Mouse (Mus musculus) CH12F3 (cell line): ENCODE results near the gene Mob3c.

Experiments
- in situ Hi-C: fragments of 300-500 bp; cut with MboI; formaldehyde crosslinking; loops from 2 replicates; pipeline ENCODE4 v1.14.3; 2020; ENCODE audit warnings: low sequenced_read_pairs

The Mob3c gene

DNA sequence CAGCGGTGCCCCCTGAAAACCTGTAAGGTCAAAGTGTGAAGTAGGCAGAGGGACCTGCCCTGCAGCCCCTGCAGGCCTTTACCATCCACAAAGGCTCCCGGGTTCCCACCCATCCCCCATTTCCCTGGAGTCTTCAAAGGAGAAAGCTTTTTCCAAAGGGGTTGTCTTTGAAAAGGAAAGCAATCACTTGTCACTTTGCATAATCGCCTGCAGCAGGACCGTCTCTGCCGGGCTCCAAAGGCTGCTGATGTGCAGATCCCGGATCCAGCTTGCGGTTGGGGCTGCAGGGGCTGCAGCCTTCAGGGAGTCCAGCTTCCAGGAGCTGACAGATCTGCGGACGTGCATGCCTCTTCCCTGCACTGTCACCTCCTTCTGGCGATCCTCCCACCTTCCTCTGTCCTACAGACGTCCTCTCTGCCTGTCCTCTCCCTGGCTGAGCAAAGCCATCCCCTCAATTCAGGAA is 50.4 kb downstream of the Mob3c start:
- in situ Hi-C loops: no loop called here

DNA sequence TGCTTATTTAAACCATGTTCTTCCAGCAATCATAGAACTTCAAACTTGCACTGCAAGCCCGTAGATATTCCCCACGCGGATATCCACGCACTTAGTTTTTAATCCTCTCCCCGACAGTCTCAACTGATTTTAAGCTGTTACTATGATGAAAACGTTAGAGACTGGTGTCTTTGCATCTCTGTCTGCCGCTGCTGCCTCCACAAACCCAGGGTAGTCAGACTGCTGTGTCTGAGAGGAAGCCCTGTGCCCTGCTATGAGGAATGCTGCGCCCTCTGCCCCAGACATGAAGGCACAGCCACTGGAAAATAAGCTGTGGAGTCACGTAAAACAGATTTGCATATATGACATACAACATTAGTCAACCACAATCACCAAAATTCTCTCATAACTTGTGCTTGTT is 50.9 kb downstream of the Mob3c start:
- in situ Hi-C loops: no loop called here

DNA sequence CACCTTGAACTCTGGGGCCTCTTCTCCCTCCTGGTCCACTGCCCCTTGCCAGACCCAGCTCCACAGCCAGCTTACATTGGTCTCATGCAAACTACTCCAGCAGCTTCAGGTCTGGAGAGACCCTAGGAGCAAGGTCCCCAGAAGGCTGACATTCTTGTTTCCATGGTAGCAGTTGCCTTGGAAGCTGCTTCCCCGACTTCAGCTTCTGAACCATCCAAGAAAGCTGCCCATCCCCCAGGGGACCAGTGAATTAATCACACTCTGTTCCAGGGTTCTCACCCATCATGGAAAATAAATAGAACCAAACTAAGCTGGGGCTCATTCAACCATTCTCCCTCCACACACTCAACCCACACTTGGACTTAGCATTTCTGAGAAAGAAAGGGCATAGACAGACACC is 53.3 kb downstream of the Mob3c start:
- in situ Hi-C loops: no loop called here

DNA sequence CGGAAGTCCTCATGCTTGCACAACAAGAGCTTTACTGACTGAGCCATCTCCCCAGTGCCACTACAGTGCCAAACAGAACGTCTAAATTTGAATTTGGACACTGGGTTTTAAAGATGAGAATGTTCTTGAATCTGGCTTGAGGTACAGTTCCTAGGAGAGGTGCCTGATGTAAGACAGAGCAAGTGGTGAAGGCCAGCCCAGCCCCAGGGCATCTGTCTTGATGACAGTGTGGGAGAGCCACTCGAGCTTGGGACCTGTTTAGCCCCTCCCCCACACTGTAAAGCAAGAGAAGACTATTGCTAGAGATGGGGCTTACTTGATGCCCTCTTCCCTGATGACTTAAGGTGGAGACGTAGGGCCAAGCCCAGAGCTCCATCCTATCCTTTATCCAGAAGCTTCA is 54.3 kb downstream of the Mob3c start:
- in situ Hi-C loops: no loop called here

DNA sequence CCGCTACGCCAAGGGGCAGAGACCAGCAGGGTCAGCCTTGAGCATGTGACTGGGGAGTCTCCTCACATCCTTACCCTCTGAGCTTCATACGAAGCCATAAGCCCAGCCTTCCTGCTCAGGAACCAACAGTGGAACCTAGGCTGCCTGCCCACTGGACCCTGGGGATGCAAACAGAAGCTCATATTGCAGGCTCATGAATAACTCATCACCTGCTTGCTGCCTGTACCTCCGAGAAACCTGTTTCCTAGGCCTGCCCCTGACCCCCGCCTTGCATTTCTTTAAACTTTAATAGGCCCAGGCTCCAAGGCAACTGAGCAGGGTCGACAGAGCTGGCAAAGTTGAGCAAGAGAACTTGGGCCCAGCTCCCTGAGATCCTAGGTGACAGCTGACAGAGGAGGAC is 56.1 kb downstream of the Mob3c start, which contains the start of gene Kncn:
Gene Kncn, plus strand, starts transcription at position 379 of the 400 bp plus-strand sequence.
- in situ Hi-C loops: no loop called here
